Mouse (Mus musculus) intestine, embryonic 15.5 days (tissue): ENCODE measurements at regions not wholly inside any gene's neighbourhood (a gene's known extent, or its start where the extent isn't known, plus 50 kb on each side); places are given as distances from the start of the nearest gene placed in this dataset.

Experiments used
- ATAC-seq: fragments of 200-750 bp; cut with Nextera tagmentation; 2 replicates; pipeline ENCODE4 v1.8.0; 2017; ENCODE audit warnings: moderate TSS enrichment, moderate library complexity
- H3K27ac ChIP-seq: fragments of 300-500 bp; sonication (generic); 2 replicates; pipeline ENCODE4 v1.5.1; 2015; ENCODE audit warnings: mild to moderate bottlenecking, inconsistent platforms
- H3K27me3 ChIP-seq: fragments of 300-500 bp; sonication (generic); replicated peaks from 2 replicates; pipeline ENCODE4 v1.6.1; 2015; ENCODE audit warnings: inconsistent platforms
- H3K36me3 ChIP-seq: fragments of 300-500 bp; sonication (generic); 2 replicates; pipeline ENCODE4 v1.6.1; 2015; ENCODE audit warnings: inconsistent platforms
- H3K4me1 ChIP-seq: fragments of 300-500 bp; sonication (generic); replicated peaks from 2 replicates; pipeline ENCODE4 v1.6.1; 2015; ENCODE audit warnings: inconsistent platforms
- H3K4me2 ChIP-seq: fragments of 300-500 bp; sonication (generic); replicated peaks from 2 replicates; pipeline ENCODE4 v1.6.1; 2015; ENCODE audit warnings: mild to moderate bottlenecking, inconsistent platforms
- H3K4me3 ChIP-seq: fragments of 300-500 bp; sonication (generic); replicated peaks from 2 replicates; pipeline ENCODE4 v1.5.1; 2015; ENCODE audit warnings: inconsistent platforms
- H3K9ac ChIP-seq: fragments of 300-500 bp; sonication (generic); 2 replicates; pipeline ENCODE4 v1.6.1; 2015; ENCODE audit warnings: inconsistent platforms
- H3K9me3 ChIP-seq: fragments of 300-500 bp; sonication (generic); 2 replicates; pipeline ENCODE4 v1.6.1; 2016; ENCODE audit warnings: inconsistent platforms
- WGBS: fragments of 180-500 bp; shearing (Covaris S2); methylation state at CpG from one replicate; pipeline ENCODE4 v1.1.7; 2015; 5-methylcytosine and 5-hydroxymethylcytosine counted together

- no peak overlapping the region for H3K27ac ChIP-seq
- H3K4me3 ChIP-seq: no peak overlapping the region
- no peaks in the 10 kb centered on the region for H3K4me1 ChIP-seq
- ATAC-seq: no peak
- no peaks in the 10 kb centered on the region for H3K9me3 ChIP-seq
- H3K4me2 ChIP-seq: no peak overlapping the region
- WGBS: 6% methylated on average over 1 of the region's 1 CpGs
- H3K36me3 ChIP-seq: no peaks in the 10 kb centered on the region
- no peaks in the 10 kb centered on the region for H3K27me3 ChIP-seq
- H3K9ac ChIP-seq: no peak overlapping the region
Observed at GRCm38 (mm10) chr9:122695724-122696123, 51.4 kb upstream of the Topaz1 start.
